Mouse (Mus musculus) kidney, postnatal 0 days (tissue): Measurements from ENCODE around the gene Uri1. TPM values are rescaled to one million over a fixed set of nuclear protein-coding genes. Genes with fewer than 3 reads are reported as not detected.

Experiments used
- ATAC-seq: fragments of 200-750 bp; cut with Nextera tagmentation; replicated peaks from 2 replicates; pipeline ENCODE4 v1.8.0; 2017; ENCODE audit warnings: low read depth, moderate number of reproducible peaks, moderate TSS enrichment, moderate library complexity; ENCODE audit not compliant: low FRiP score
- DNase-seq: peaks from one replicate; pipeline ENCODE4 v3.0.0-alpha.2; 2016; ENCODE audit warnings: low spot score
- H3K27ac ChIP-seq: fragments of 300-500 bp; sonication (generic); 2 replicates; pipeline ENCODE4 v1.5.1; 2014; ENCODE audit warnings: mild to moderate bottlenecking
- H3K27me3 ChIP-seq: fragments of 300-500 bp; sonication (generic); 2 replicates; pipeline ENCODE4 v1.6.1; 2014; ENCODE audit warnings: low read length, mixed read lengths; ENCODE audit not compliant: insufficient read depth
- H3K36me3 ChIP-seq: fragments of 300-500 bp; sonication (generic); 2 replicates; pipeline ENCODE4 v1.6.1; 2014; ENCODE audit warnings: low read length, mixed read lengths; ENCODE audit not compliant: insufficient read depth
- H3K4me1 ChIP-seq: fragments of 300-500 bp; sonication (generic); replicated peaks from 2 replicates; pipeline ENCODE4 v1.6.1; 2014; ENCODE audit warnings: antibody characterized with exemption, low read length, mixed read lengths; ENCODE audit not compliant: insufficient read depth
- H3K4me2 ChIP-seq: fragments of 300-500 bp; sonication (generic); 2 replicates; pipeline ENCODE4 v1.6.1; 2014; ENCODE audit warnings: mild to moderate bottlenecking, low read length, moderate library complexity, mixed read lengths
- H3K4me3 ChIP-seq: fragments of 300-500 bp; sonication (generic); replicated peaks from 2 replicates; pipeline ENCODE4 v1.5.1; 2014; ENCODE audit warnings: low read depth, low read length
- H3K9ac ChIP-seq: fragments of 300-500 bp; sonication (generic); 2 replicates; pipeline ENCODE4 v1.6.1; 2014; ENCODE audit warnings: low read depth, low read length
- H3K9me3 ChIP-seq: fragments of 300-500 bp; sonication (generic); replicated peaks from 2 replicates; pipeline ENCODE4 v1.6.1; 2016; ENCODE audit warnings: low read length, inconsistent platforms, mixed read lengths
- CTCF ChIP-seq: IDR thresholded peaks from 2 replicates; pipeline ENCODE4 v1.5.1; 2016; ENCODE audit warnings: antibody characterized with exemption, low read depth, mild to moderate bottlenecking, moderate library complexity
- whole genome bisulfite sequencing: fragments of 180-500 bp; shearing (Covaris S2); extraction: QIAGEN DNeasy Blood & Tissue Kit; methylation state at CpG from one replicate; pipeline ENCODE4 v1.1.7; 2014; 5-methylcytosine and 5-hydroxymethylcytosine counted together
- polyA plus RNA-seq: library from polyadenylated mRNA; unstranded; fragments of >200 nt; fragmentation: Nextera tagmentation; extraction: Ambion mirVana; gene quantifications from 2 replicates; pipeline ENCODE4 v1.2.1, GENCODE M21; 2015

Gene Uri1
- polyA plus RNA-seq, 1 experiment from 2014 or later: 57.9 TPM

DNA sequence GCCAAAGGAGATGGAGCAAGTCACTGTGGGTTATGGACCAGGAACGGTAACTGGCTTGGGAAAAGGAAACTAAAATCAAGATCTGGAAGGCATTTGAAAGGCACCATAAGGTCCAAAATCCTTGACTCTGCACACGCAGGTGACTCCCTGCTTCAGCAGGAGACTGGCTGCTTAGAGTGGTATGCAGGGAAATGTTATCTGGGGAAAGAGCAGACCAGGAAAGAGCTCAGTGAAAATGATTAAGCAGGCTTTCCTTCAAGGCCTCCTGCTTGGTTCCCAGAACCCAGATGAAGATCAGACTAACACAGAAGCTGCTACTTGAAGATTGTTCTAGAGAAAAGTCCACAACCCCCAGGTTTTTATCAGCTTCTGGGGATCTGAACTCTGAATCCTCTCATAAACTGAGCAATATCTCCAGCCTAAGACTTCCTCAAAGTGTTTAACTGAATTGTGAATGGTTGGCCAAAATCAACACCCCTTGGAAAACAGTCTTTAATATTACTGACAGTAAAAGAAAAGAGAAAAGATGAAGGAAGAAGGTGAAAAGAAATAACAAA is 50.3 kb downstream of the Uri1 start:
- Histone ChIP-seq H3K27ac (no peak overlapping the region), H3K36me3 (no peaks in the 10 kb centered on the region), H3K9me3 (no peaks in the 10 kb centered on the region), H3K27me3 (no peaks in the 10 kb centered on the region), H3K9ac (no peak overlapping the region), H3K4me1 (peaks cover 16% of the 10 kb centered on the region), H3K4me2 (no peak overlapping the region), H3K4me3 (no peak overlapping the region)
- ATAC-seq: no peak
- WGBS: 74% methylated on average over 2 of the region's 2 CpGs
- TF ChIP-seq CTCF: no peak
- DNase-seq: no peak

DNA sequence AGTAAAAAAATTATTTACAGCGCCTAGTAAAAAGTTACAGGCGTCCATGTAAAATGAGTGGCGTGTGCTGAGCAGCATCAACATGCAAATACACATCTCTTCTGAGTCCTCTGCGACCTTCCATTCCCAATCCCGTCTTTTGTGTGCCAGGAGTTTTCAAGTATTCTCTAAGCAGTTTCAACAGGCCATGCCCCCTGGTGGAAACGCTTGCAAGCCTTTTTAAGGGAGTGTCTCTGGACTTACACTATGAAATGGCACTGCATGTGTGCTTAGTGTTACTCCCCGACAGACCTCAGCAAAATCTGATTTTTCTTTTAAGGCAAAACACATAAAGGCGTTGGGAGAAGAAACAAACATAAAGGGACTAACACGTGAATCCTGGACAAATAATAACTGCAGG is 50.8 kb downstream of the Uri1 start:
- DNase-seq: peak; percentile 46
- no peak for ATAC-seq
- H3K36me3 ChIP-seq: no peaks in the 10 kb centered on the region
- H3K27ac ChIP-seq: no peak overlapping the region
- peaks cover 16% of the 10 kb centered on the region for H3K4me1 ChIP-seq
- no peaks in the 10 kb centered on the region for H3K9me3 ChIP-seq
- 72% methylated on average over 9 of the region's 9 CpGs for WGBS
- no peak overlapping the region for H3K9ac ChIP-seq
- H3K4me2 ChIP-seq: no peak overlapping the region
- H3K4me3 ChIP-seq: no peak overlapping the region
- no peaks in the 10 kb centered on the region for H3K27me3 ChIP-seq
- TF ChIP-seq CTCF: peak; percentile 57

DNA sequence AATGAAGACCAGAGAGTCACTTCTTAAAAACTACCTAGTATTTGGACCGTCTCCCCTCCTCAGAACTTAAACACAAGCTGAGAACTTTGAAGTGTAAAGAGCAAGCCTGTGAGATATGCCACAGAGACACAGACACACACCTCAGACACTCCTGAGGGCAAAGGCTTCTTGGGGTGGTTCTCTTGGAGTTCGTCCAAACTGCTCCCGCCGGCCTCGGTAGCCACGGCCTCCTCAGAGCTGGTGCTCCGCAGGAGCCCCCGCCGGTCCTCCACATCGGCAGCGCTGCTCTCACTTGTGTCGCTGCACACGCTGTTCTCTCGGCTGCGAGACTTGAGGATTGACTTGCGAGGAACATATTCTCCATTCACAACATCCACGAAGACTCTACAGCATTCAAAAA is 61.0 kb downstream of the Uri1 start:
- Histone ChIP-seq H3K4me3 (no peak overlapping the region), H3K27me3 (no peaks in the 10 kb centered on the region), H3K4me1 (peaks cover 4% of the 10 kb centered on the region; the same call in 1 of the 2 replicates), H3K9ac (no peak overlapping the region), H3K27ac (no peak overlapping the region), H3K9me3 (no peaks in the 10 kb centered on the region), H3K4me2 (no peak overlapping the region), H3K36me3 (peaks cover 20% of the 10 kb centered on the region)
- ATAC-seq (no peak), DNase-seq (no peak)
- TF ChIP-seq CTCF: no peak
- 93% methylated on average over 17 of the region's 17 CpGs for WGBS

GRCm38 (mm10) chr7:37961247-37961646 is 62.1 kb downstream of the Uri1 start:
- peaks cover 20% of the 10 kb centered on the region for H3K36me3 ChIP-seq
- H3K27ac ChIP-seq: no peak overlapping the region
- no peaks in the 10 kb centered on the region for H3K27me3 ChIP-seq
- H3K9me3 ChIP-seq: no peaks in the 10 kb centered on the region
- 76% methylated on average over 11 of the region's 11 CpGs for WGBS
- ATAC-seq (no peak), DNase-seq (no peak)
- no peak overlapping the region for H3K9ac ChIP-seq
- no peak for TF ChIP-seq CTCF
- H3K4me3 ChIP-seq: no peak overlapping the region
- no peak overlapping the region for H3K4me2 ChIP-seq
- H3K4me1 ChIP-seq: peaks cover 4% of the 10 kb centered on the region; the same call in 1 of the 2 replicates

DNA sequence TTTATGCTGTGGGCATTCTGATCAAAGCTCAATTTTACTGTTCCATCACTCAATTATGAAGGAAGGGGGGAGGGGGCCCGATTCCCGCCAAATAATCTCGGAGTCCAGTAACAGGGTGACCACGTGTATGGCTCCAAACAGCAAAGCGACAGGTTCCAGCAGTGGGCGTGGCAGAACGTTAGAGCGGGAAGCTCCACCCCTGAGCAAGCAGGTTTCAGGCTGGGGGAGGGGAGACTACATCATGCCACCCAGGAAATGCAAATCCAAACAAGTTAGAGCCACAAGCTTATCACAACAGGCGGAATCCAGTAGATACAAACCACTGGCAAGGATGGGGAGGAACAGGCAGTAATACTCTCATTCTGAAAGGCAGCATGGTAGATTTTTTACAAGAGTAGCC is 71.5 kb downstream of the Uri1 start:
- Histone ChIP-seq H3K9me3 (no peaks in the 10 kb centered on the region), H3K27me3 (no peaks in the 10 kb centered on the region), H3K4me2 (no peak overlapping the region), H3K27ac (no peak overlapping the region), H3K4me1 (no peaks in the 10 kb centered on the region), H3K9ac (no peak overlapping the region), H3K4me3 (no peak overlapping the region), H3K36me3 (no peaks in the 10 kb centered on the region; the same call in 1 of the 2 replicates)
- no peak for DNase-seq
- 85% methylated on average over 9 of the region's 9 CpGs for WGBS
- no peak for ATAC-seq
- TF ChIP-seq CTCF: no peak

DNA sequence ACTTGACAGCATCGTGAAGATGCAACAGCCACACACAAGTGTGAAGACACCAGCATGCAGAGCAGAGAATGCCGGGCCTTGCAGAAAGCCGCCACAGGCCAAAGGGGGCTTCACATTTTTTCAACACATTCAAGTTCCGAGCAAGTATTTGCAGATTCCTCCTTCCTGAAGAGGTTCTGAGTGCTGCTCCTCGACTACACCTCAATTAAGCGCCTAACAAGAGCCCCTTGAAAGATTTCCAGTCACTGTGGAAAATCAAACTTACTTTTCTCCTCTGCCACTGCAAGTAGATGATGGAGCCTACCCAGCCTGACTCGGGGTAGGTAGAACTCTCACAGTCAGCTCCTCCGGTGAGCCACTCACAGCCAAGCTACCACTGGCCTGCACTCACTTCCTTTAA is 86.9 kb downstream of the Uri1 start:
- Histone ChIP-seq H3K36me3 (no peaks in the 10 kb centered on the region), H3K9ac (no peak overlapping the region), H3K4me1 (no peaks in the 10 kb centered on the region), H3K4me2 (no peak overlapping the region), H3K27ac (no peak overlapping the region), H3K9me3 (no peaks in the 10 kb centered on the region), H3K4me3 (no peak overlapping the region), H3K27me3 (no peaks in the 10 kb centered on the region)
- DNase-seq (no peak), ATAC-seq (no peak)
- TF ChIP-seq CTCF: no peak
- WGBS: 80% methylated on average over 8 of the region's 8 CpGs

- no peaks in the 10 kb centered on the region for H3K4me1 ChIP-seq
- WGBS: 58% methylated on average over 5 of the region's 5 CpGs
- no peaks in the 10 kb centered on the region for H3K36me3 ChIP-seq
- DNase-seq (no peak), ATAC-seq (no peak)
- no peak overlapping the region for H3K27ac ChIP-seq
- no peaks in the 10 kb centered on the region for H3K9me3 ChIP-seq
- TF ChIP-seq CTCF: no peak
- no peak overlapping the region for H3K4me2 ChIP-seq
- H3K4me3 ChIP-seq: no peak overlapping the region
- no peaks in the 10 kb centered on the region for H3K27me3 ChIP-seq
- no peak overlapping the region for H3K9ac ChIP-seq
Measured at GRCm38 (mm10) chr7:37935786-37936185, 87.6 kb downstream of the Uri1 start.
